Mouse (Mus musculus) megakaryocyte, embryonic 14.5 days (primary cell): ENCODE measurements at regions not wholly inside any gene's neighbourhood (a gene's known extent, or its start where the extent isn't known, plus 50 kb on each side); places are given as distances from the start of the nearest gene placed in this dataset.

ENCODE experiments used
- FLI1 ChIP-seq: IDR thresholded peaks from 2 replicates; pipeline ENCODE4 v1.6.1; 2012; ENCODE audit warnings: low read length, inconsistent platforms, mixed read lengths
- GATA1 ChIP-seq: IDR thresholded peaks from 3 replicates; pipeline ENCODE4 v1.6.1; 2012; ENCODE audit warnings: mixed read lengths, low read length, inconsistent platforms, borderline replicate concordance

GRCm38 (mm10) chr3:37811429-37811828 lies 87.1 kb upstream of the Gm5148 start:
- TF ChIP-seq GATA1 (no peak), FLI1 (no peak)
